Mouse (Mus musculus) lung, embryonic 14.5 days (tissue): Measurements from ENCODE around the gene Tspo. TPM values are rescaled to one million over a fixed set of nuclear protein-coding genes. Genes with fewer than 3 reads are reported as not detected.

ENCODE experiments used
- ATAC-seq: fragments of 200-750 bp; cut with Nextera tagmentation; 2 replicates; pipeline ENCODE4 v1.8.0; 2017; ENCODE audit warnings: mild to moderate bottlenecking, moderate TSS enrichment, moderate library complexity; ENCODE audit not compliant: insufficient read depth
- DNase-seq: peaks from one replicate; pipeline ENCODE4 v3.0.0-alpha.2; 2015
- H3K27ac ChIP-seq: fragments of 300-500 bp; sonication (generic); 2 replicates; pipeline ENCODE4 v1.5.1; 2014; ENCODE audit warnings: low read depth, mild to moderate bottlenecking, moderate library complexity
- H3K27me3 ChIP-seq: fragments of 300-500 bp; sonication (generic); 2 replicates; pipeline ENCODE4 v1.6.1; 2014; ENCODE audit warnings: low read length, control low read depth; ENCODE audit not compliant: insufficient read depth
- H3K36me3 ChIP-seq: fragments of 300-500 bp; sonication (generic); 2 replicates; pipeline ENCODE4 v1.6.1; 2014; ENCODE audit warnings: control low read depth; ENCODE audit not compliant: insufficient read depth
- H3K4me1 ChIP-seq: fragments of 300-500 bp; sonication (generic); 2 replicates; pipeline ENCODE4 v1.6.1; 2014; ENCODE audit warnings: antibody characterized with exemption, control low read depth; ENCODE audit not compliant: insufficient read depth
- H3K4me2 ChIP-seq: fragments of 300-500 bp; sonication (generic); 2 replicates; pipeline ENCODE4 v1.6.1; 2014; ENCODE audit warnings: mild to moderate bottlenecking
- H3K4me3 ChIP-seq: fragments of 300-500 bp; sonication (generic); 2 replicates; pipeline ENCODE4 v1.5.1; 2014; ENCODE audit warnings: low read depth, low read length
- H3K9ac ChIP-seq: fragments of 300-500 bp; sonication (generic); 2 replicates; pipeline ENCODE4 v1.6.1; 2014
- H3K9me3 ChIP-seq: fragments of 300-500 bp; sonication (generic); 2 replicates; pipeline ENCODE4 v1.6.1; 2016; ENCODE audit warnings: low read depth, low read length, control low read depth
- CTCF ChIP-seq: IDR thresholded peaks from 2 replicates; pipeline ENCODE4 v1.5.1; 2016; ENCODE audit warnings: antibody characterized with exemption, low read depth
- WGBS: fragments of 180-500 bp; shearing (Covaris S2); extraction: QIAGEN DNeasy Blood & Tissue Kit; methylation state at CpG from one replicate; pipeline ENCODE4 v1.1.7; 2014; 5-methylcytosine and 5-hydroxymethylcytosine counted together
- polyA plus RNA-seq: library from polyadenylated mRNA; unstranded; fragments of >200 nt; fragmentation: Nextera tagmentation; extraction: Ambion mirVana; gene quantifications from 2 replicates; pipeline ENCODE4 v1.2.1, GENCODE M21; 2014

Gene Tspo
- polyA plus RNA-seq, 1 experiment from 2014 or later, result 83.9 TPM

GRCm38 (mm10) chr15:83583419-83584156, 20.2 kb downstream of the Tspo start:
- peaks cover 95% of the 10 kb centered on the region for H3K36me3 ChIP-seq
- no peak overlapping the region for H3K4me3 ChIP-seq
- no peaks in the 10 kb centered on the region for H3K9me3 ChIP-seq
- H3K27me3 ChIP-seq, result no peaks in the 10 kb centered on the region
- ATAC-seq, result no peak
- no peak overlapping the region for H3K4me2 ChIP-seq
- H3K9ac ChIP-seq, result no peak overlapping the region
- WGBS, result 79% methylated on average over 8 of the region's 8 CpGs
- no peaks in the 10 kb centered on the region for H3K4me1 ChIP-seq
- peak; percentile 49 for TF ChIP-seq CTCF
- H3K27ac ChIP-seq, result no peak overlapping the region
- DNase-seq, result peak; percentile 53

GRCm38 (mm10) chr15:83584741-83585220, 21.4 kb downstream of the Tspo start:
- DNase-seq (no peak), ATAC-seq (no peak)
- H3K9me3 ChIP-seq, result no peaks in the 10 kb centered on the region
- no peak overlapping the region for H3K4me3 ChIP-seq
- WGBS, result 84% methylated on average over 6 of the region's 6 CpGs
- H3K9ac ChIP-seq, result no peak overlapping the region
- H3K4me1 ChIP-seq, result no peaks in the 10 kb centered on the region
- no peak for TF ChIP-seq CTCF
- H3K4me2 ChIP-seq, result no peak overlapping the region
- peaks cover 84% of the 10 kb centered on the region for H3K36me3 ChIP-seq
- no peak overlapping the region for H3K27ac ChIP-seq
- no peaks in the 10 kb centered on the region for H3K27me3 ChIP-seq

- 90% methylated on average over 4 of the region's 4 CpGs for WGBS
- no peak overlapping the region for H3K4me3 ChIP-seq
- no peak overlapping the region for H3K27ac ChIP-seq
- TF ChIP-seq CTCF, result no peak
- no peaks in the 10 kb centered on the region for H3K4me1 ChIP-seq
- no peak overlapping the region for H3K4me2 ChIP-seq
- DNase-seq, result no peak
- no peaks in the 10 kb centered on the region for H3K27me3 ChIP-seq
- no peak overlapping the region for H3K9ac ChIP-seq
- H3K36me3 ChIP-seq, result peaks cover 27% of the 10 kb centered on the region
- no peaks in the 10 kb centered on the region for H3K9me3 ChIP-seq
- ATAC-seq, result no peak
Measured at GRCm38 (mm10) chr15:83590841-83591240, 27.4 kb downstream of the Tspo start.

GRCm38 (mm10) chr15:83591758-83592157, 28.4 kb downstream of the Tspo start:
- no peak for TF ChIP-seq CTCF
- H3K9ac ChIP-seq, result no peak overlapping the region
- DNase-seq, result no peak
- peaks cover 18% of the 10 kb centered on the region for H3K36me3 ChIP-seq
- H3K27ac ChIP-seq, result no peak overlapping the region; the same call in 1 of the 2 replicates
- no peaks in the 10 kb centered on the region for H3K9me3 ChIP-seq
- no peak overlapping the region; the same call in 1 of the 2 replicates for H3K4me2 ChIP-seq
- 77% methylated on average over 6 of the region's 6 CpGs for WGBS
- H3K4me1 ChIP-seq, result no peaks in the 10 kb centered on the region
- no peak overlapping the region for H3K4me3 ChIP-seq
- ATAC-seq, result no peak
- H3K27me3 ChIP-seq, result no peaks in the 10 kb centered on the region

- TF ChIP-seq CTCF, result no peak
- peak overlapping the region; percentile 44 for H3K9ac ChIP-seq
- no peaks in the 10 kb centered on the region for H3K9me3 ChIP-seq
- H3K36me3 ChIP-seq, result peaks cover 10% of the 10 kb centered on the region
- DNase-seq (no peak), ATAC-seq (no peak)
- peak overlapping the region; percentile 79; the same call in 1 of the 2 replicates for H3K4me3 ChIP-seq
- peak overlapping the region; percentile 97 for H3K4me2 ChIP-seq
- H3K27ac ChIP-seq, result peak overlapping the region; percentile 42; the same call in 1 of the 2 replicates
- H3K4me1 ChIP-seq, result no peaks in the 10 kb centered on the region
- no peaks in the 10 kb centered on the region for H3K27me3 ChIP-seq
- WGBS, result 54% methylated on average over 8 of the region's 8 CpGs
Measured at GRCm38 (mm10) chr15:83592260-83593188, 29.1 kb downstream of the Tspo start.

GRCm38 (mm10) chr15:83593189-83593585, 29.8 kb downstream of the Tspo start:
- no peak overlapping the region; the same call in 1 of the 2 replicates for H3K27ac ChIP-seq
- H3K9ac ChIP-seq, result peak overlapping the region; percentile 44
- peaks cover 7% of the 10 kb centered on the region for H3K36me3 ChIP-seq
- H3K27me3 ChIP-seq, result no peaks in the 10 kb centered on the region
- no peak for TF ChIP-seq CTCF
- ATAC-seq (no peak), DNase-seq (no peak)
- no peaks in the 10 kb centered on the region for H3K9me3 ChIP-seq
- peak overlapping the region; percentile 79 for H3K4me3 ChIP-seq
- peak overlapping the region; percentile 97 for H3K4me2 ChIP-seq
- no peaks in the 10 kb centered on the region for H3K4me1 ChIP-seq
